Mouse (Mus musculus) right cerebral cortex, postnatal 36 days (tissue): Measurements from ENCODE around the gene Neurl1b.

Experiments used
- DNase-seq, 2 experiments: peaks; one replicate each; pipeline ENCODE4 v3.0.0; 2022; ENCODE audit warnings: low spot score in 2 of 2, mixed read lengths in 1 of 2

Gene Neurl1b

GRCm38 (mm10) chr17:26414523-26415354 lies at the start of gene Neurl1b:
Gene Neurl1b (plus strand): TSS chr17:26414829.
- DNase-seq = no peak

- DNase-seq = no peak
Measured at GRCm38 (mm10) chr17:26366792-26367191, 47.8 kb upstream of the Neurl1b start.

GRCm38 (mm10) chr17:26368336-26368992 lies 46.2 kb upstream of the Neurl1b start:
- DNase-seq = peak in 1 of 2 experiments; percentile 44

- DNase-seq = peak; percentile 43 to 50
Measured at GRCm38 (mm10) chr17:26370521-26371245, 43.9 kb upstream of the Neurl1b start.

GRCm38 (mm10) chr17:26371246-26371535 lies 43.4 kb upstream of the Neurl1b start:
- no peak for DNase-seq

- no peak for DNase-seq
Measured at GRCm38 (mm10) chr17:26373211-26373610, 41.4 kb upstream of the Neurl1b start.

- DNase-seq = no peak
Measured at GRCm38 (mm10) chr17:26376416-26376815, 38.2 kb upstream of the Neurl1b start.

- no peak for DNase-seq
Measured at GRCm38 (mm10) chr17:26376994-26377744, 37.5 kb upstream of the Neurl1b start.

- DNase-seq = no peak
Measured at GRCm38 (mm10) chr17:26380280-26380985, 34.2 kb upstream of the Neurl1b start.

GRCm38 (mm10) chr17:26380986-26381446 lies 33.6 kb upstream of the Neurl1b start:
- DNase-seq = peak; percentile 62 to 65

GRCm38 (mm10) chr17:26381613-26382012 lies 33.0 kb upstream of the Neurl1b start:
- DNase-seq = no peak

GRCm38 (mm10) chr17:26382176-26382575 lies 32.5 kb upstream of the Neurl1b start:
- DNase-seq = no peak

- no peak for DNase-seq
Measured at GRCm38 (mm10) chr17:26382687-26383086, 31.9 kb upstream of the Neurl1b start.

- no peak for DNase-seq
Measured at GRCm38 (mm10) chr17:26384111-26384510, 30.5 kb upstream of the Neurl1b start.

- DNase-seq = no peak
Measured at GRCm38 (mm10) chr17:26385252-26386130, 29.1 kb upstream of the Neurl1b start.

GRCm38 (mm10) chr17:26386131-26386481 lies 28.5 kb upstream of the Neurl1b start:
- no peak for DNase-seq

- no peak for DNase-seq
Measured at GRCm38 (mm10) chr17:26388106-26388505, 26.5 kb upstream of the Neurl1b start.

- DNase-seq = no peak
Measured at GRCm38 (mm10) chr17:26389241-26389640, 25.4 kb upstream of the Neurl1b start.

GRCm38 (mm10) chr17:26390666-26391065 lies 24.0 kb upstream of the Neurl1b start:
- no peak for DNase-seq

GRCm38 (mm10) chr17:26392355-26392754 lies 22.3 kb upstream of the Neurl1b start:
- DNase-seq = no peak
